Mouse (Mus musculus) spleen, postnatal 4 days (tissue): ENCODE measurements at regions not wholly inside any gene's neighbourhood (a gene's known extent, or its start where the extent isn't known, plus 50 kb on each side); places are given as distances from the start of the nearest gene placed in this dataset.
A peak's percentile ranks its signal among the peaks of the same experiment; 100 is the strongest.
"Not testable (repeated sequence)": the region's sequence is repeated elsewhere in the genome, so short reads cannot be mapped to it uniquely, and the experiment has no call there.

Experiments
- DNase-seq, 2 experiments: peaks; one replicate each; pipeline ENCODE4 v3.0.0; 2022; ENCODE audit warnings: low spot score in 2 of 2

DNA sequence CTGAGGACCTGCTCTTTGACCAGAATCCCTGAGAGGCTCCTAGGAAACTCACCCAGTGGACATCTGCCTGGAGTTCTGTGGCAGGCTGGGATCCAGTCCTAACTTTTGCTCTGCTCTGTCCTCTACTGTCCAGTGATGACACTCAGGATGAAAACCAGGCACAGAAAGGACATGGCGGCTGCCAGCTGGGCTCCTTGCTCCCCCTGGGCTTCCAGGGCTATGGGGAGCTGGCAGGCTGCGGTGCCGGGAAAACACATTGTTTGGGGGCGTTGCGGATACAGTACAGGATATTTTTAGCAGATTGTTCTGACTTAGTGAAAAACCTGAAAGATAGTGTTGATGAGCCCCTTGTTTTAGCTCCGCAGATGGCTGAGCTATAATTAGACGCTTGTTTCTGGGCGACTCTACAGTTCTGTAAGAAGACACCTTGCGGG, 94.2 kb upstream of the Klf13 start:
- DNase-seq, result no peak

DNA sequence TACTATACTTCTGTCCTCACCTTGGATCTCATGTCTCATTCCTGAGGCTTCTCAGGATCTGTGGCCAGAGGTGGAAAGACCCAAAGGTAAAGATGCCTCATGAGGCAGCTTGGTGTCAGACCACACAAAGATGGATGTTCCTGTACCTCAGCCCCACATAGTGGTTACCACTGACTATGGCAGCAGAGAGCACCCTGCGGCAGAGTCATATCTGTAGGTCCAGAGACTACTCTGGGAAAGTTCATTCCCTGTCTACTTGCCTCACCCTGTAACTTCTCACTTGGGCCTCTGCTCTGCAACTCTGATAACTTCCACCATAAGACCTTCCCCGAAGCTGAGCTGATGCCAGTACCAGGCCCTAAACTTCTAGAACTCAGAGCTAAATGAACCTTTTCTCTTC, 91.9 kb upstream of the Klf13 start:
- no peak for DNase-seq

DNA sequence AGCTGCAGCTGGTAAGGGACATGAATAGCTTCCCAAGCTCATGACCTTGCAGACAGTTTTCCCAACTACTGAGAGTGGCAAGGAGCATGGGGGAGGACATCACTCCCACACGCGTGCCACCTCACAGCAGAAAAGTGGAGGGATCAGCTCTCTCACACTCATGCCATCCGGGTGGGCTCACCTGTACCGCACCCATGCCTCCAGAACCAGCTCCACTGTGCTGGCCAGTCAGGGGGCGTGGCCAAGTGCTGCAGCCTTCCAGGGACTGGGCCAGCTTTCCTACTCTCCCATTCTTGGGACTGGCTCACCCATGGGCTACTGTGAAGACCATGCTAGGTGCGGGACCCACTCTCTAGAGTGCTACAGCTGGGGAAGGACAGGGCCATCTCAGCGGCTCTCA, 88.4 kb upstream of the Klf13 start:
- no peak for DNase-seq

DNA sequence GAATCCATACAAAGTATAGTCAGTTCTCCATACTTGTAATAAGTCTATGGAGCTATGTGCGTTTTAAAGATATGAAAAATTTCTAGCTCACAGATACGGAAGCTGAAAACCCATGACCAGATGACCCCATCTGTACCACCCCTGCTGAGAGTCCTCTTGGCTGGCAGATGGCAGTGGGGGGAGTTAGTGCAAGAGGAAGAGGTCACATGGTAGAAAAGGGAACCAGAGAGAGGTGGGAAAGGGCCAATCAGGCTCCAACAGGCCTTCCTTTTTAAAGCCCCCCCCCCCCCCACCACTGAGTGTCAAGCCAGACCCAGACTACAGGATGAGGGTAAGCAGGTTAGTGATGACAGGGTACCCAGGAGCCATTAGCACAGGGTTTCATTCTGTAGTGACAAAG, 86.4 kb upstream of the Klf13 start:
- DNase-seq, result no peak

DNA sequence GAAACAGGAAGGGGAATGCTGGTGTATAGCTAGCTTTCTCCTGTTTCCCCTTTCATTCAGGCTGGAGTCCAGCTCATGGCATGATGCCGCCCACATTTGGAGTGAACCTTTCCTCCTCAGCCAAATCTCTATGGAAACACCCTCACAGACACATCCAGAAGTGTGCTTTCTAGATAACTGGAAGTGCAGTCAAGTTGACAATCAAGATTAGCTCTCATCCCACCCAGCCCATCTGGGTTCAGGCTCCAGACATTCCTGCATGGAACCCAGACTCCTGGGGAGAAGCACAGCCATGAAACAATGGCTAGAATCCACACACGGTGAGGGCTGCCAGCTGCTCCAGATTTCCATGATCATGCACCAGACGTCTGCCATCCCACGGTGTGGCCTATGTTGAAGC, 85.5 kb upstream of the Klf13 start:
- no peak for DNase-seq

DNA sequence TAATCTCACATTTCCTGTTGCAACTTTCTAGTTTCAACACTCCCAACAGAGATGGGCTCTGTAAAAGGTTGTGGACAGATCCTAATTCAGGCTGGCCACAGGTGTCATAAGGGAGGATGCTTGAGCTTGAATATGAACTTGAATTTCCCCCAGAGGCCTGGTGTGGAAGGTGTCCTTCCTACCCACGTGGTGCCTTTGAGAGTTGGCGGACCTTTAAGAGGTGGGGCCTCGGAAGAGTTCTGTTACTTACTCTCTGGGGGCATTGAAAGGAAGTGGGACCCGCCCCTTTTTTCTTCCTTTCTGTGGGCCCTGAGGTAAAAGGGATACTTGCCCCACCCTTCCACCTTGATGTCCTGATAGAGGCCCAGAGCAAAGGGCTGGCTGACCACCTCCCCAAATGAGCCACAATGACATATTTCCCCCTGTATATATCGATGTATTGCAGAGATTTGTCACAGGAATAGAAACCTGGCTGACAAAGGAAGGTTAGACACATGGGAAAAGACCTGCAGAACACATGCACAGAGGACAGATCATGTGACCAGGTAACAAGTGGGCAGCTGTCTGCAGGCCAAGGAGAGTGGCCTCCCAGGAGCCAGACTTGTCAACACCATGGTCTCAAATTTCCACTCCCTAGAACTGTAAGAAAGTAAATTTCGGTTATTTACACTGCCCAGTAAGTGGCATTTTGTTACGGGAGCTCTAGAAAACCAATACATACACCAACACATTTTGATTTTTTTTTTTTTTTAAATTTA, 84.2 kb upstream of the Klf13 start:
- no peak for DNase-seq

DNA sequence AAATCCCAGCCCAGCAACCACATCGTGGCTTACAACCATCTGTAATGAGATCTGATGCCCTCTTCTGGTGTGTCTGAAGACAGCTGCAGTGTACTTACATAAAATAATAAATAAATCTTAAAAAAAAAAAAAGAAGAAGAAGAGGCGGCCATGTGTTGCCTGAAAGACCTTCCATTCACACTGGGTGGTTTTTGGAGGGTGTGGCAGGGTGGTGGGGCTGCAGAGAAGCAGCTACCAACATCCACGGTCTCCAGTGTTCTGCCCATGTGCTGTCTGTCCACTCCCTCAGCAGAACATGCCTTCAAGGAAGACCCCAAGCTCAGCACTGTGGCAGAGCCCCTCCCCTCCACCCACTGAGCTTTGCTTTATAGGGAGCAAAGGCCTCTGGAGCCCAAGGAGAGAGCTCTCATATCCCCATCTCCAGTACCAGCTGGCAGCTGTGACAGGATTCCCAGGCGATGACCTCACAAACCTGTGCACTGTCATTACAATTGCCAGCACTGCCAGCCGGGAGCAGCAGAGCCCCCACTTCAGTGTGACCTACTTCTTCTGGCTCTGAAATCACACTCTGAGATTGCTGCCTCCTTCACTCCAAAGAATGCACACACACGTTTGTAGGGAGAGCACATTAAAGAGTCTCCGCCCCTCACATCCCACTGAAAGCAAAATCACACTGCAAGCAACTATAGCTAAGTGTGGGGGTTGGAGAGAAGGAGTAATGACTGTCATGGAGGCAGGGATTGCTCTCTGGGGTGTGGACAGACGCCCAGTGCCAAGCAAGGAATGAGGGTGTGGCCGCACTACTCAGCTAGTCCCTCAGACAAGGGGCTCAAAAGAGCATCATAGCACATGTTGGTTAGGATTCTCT, 82.8 kb upstream of the Klf13 start:
- no peak for DNase-seq

DNA sequence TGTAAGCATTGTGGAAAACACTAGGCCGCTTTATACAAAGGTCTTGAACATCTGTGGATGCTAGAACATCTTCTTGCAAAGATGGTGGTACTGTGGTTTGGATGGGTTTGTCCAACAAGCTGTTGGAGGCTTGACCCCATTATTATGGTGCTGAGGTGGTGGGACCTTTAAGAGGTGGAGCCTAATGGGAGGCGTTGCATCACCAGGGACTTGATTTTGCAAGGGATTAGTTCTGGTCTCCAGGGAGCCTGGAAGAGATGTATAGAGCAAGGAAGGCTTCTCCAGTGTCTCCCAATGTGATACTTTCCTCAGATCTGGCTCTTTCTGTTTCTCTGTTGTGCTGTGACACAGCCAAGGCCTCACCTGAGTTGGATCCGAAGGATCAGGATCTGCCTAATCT, 79.4 kb upstream of the Klf13 start:
- DNase-seq, result no peak

DNA sequence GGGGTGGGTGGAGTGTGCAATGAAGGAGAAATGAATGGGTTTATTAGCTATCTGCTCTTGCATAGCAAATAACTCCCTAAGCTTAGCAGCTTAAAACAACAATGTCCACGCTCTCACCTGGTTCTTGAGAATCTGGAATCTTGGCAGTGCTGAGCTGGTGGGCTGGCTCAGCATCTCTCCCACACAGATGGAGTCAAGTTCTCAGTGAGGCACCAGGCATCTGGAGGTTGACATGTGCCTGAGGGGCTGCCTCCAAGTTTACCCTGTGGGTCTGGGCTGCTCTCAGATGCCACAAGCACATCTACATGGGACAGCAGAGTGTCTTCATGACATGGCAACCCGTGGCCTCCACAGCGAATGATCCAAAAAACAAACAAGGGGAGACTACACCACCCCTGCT, 78.2 kb upstream of the Klf13 start:
- DNase-seq, result no peak

DNA sequence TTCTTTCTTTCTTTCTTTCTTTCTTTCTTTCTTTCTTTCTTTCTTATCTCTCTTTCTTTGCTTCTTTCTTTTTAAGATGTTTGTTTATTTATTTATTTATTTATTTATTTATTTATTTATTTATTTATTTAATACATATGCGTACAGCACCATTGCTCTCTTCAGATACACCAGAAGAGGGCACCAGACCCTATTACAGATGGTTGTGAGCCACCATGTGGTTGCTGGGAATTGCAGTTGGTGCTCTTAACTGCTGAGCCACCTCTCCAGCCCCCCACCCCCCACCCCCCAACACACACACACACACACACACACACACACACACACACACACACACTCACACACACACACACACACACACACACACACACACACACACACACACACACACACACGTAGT, 76.4 kb upstream of the Klf13 start:
- not testable (repeated sequence) for DNase-seq

DNA sequence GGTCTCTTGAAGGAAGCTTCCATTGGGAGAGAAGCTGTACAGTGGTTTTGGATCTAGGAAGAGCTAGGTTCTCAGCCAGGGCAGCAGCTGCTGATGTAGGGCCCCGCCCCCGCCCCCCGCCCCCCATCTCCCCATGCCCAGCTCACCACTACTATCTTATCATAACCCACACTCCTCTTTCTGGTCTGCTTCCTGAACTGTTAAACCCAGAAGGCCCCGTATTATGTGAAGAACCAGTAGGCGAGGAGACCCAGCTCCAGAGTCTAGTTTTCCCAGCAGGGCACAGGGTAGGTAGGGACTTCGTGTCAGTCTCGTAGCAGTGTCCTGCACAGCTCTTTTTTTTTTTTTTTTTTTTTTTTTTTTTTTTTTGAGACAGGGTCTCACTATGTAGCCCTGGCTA, 75.5 kb upstream of the Klf13 start:
- no peak for DNase-seq

DNA sequence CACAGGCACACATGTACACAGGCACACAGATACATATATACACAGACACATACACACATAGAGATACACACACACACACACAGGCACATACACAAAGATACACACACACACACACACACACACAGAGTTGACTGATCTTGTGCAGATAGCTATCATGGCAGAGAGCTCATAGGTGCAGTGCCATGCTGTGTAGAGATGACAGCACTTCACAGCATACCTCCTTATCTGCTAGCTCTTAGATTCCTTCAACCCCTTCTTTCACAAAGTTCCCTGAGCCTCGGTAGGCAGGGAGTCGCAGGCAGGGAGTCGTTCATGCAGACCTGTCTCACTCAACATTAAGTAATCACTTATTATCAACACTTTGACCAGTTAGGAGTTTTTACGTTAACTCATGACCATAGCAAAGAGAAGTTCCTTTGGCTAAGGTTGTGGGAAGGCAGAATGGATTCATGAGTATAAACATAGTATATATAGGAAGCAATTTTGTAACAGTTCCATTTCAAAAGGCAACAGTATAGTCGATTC, 74.4 kb upstream of the Klf13 start:
- no peak for DNase-seq

DNA sequence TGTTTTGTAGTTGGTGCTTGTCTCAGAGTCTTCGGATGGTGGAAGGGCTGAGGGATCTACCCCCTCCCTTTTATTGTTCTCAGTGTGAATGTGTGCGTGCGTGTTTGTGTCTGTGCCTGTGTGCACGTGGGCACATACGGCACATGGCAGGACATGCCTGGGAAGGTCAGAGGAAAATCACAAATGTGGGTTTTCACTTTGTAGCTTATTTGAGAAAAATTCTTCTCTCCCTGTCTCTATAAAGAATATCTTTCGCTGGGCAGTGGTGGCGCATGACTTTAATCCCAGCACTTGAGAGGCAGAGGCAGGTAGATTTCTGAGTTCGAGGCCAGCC, 73.5 kb upstream of the Klf13 start:
- DNase-seq, result no peak

DNA sequence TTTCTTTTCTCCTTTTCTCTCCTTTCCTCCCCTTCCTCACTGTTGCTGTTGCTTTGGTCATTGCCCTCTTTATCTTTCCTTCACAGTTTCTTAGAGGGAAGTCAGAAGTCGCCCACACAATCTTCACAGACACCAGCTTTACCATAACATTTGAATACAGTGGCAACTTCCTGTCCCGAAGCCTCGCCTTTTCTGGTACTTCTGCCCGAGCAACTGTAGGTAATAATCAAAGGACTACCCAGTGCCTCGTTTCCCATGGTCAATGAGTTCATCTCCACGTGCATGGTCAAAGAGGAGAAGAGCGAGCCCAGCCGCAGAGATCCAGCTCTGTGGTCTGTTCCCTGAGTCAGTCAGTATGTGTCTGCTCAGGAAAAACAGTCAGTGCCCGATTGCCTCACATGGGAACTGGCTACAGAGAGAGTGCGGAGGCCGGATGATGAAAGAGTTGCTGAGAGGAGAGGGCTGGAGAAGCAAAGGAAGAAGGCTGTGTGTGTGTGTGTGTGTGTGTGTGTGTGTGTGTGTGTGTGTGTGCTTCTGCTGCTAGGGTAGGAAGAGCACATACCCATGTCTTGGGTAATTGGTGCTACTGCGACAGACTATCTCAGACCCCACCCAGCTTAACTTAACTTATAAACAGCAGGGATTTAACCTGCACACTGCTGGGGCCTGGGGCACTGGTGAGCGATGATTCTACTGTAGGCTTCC, 73.0 kb upstream of the Klf13 start:
- DNase-seq, result peak; percentile 57 to 80

DNA sequence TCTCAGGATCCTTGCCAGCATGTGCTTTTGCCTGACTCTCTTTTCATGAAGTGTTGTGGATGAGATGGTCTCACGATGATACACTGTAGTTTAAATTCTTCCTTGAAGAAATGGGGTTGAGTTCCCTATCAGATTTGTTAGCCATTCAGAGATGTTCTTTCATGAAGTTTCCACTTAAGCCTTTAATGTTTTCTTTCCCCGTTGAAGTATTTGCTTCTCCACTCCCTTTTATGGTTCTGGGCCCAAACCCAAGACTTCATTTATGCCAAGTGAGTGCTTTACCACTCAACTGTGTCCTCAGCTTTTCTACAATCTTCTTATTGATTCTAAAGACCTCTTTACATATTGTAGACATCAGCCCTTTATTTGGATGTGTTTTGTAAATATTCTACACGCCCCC, 71.9 kb upstream of the Klf13 start:
- DNase-seq, result no peak

DNA sequence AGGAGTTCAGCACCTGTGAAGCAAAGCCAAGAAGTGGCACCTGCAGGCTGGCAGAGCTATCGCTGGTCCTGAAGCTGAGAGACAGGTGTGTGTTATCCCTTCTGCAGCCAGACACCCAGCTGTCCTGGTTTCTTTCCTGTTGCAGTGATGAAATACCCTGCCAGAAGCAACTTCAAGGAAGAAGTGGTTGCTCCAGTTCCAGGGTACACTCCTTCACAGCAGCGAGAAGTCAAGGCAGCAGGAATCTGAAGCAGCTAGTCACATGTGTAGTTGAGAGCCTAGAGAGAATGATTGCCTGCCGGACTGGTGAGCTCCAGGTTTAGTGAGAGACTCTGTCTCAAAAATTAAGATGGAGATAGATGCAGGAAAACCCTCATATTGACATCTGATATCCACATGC, 69.1 kb upstream of the Klf13 start:
- DNase-seq, result no peak

DNA sequence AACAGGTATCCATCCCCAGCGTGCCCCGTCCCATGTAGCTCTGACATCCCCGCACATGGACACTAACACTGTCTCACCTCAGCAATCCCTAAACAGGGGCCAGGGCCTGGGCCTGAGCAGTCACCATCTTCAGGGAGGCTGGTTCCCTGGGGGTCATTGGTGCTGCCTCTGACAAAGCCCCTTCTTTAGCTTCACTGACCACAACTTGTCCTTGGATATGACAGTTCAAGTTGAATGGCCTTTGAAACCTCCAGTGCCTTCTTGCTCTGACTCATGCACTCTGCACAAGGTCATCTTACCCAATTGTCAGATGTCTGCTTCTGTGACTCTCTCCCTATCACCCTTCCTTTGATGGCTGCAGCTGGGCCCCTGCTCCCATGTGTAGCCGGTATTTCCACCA, 68.2 kb upstream of the Klf13 start:
- peak in 1 of 2 experiments; percentile 61 for DNase-seq

DNA sequence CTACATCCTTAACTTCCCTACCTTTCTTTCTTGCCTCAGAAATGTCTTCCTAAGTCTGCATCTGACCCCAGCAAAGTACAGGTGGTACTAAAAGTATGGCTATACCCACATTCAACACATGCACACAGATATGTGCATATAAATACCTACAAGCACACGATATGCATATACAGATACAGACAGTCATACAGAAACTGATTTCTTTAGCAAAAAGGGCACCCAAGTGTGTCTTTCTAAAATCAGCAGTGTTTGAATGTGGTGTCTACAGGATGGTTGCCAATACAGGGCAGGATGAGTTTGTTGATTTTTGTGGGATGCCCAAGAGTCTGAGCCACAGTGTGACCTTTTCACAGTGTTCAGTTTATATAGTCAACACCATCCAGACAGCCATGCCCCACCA, 67.0 kb upstream of the Klf13 start:
- DNase-seq, result no peak

DNA sequence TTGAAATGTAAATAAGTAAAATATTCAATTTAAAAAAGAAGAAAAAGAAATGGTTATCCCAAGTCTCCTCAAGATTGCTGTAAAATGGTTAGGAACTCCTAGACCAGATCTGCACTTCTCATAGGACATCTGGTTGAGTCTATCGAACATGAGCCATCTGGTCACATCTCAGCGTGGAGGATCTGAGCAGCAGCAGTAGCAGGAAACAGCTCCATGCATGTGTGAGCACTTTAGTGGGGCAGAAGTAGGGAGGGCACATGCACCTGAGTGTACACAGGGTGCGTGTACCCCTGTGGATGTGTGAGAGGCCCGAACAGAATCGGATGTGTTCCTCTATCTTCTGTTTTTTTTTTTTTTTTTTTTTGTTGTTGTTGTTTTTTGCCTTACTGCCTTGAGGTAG, 65.2 kb upstream of the Klf13 start:
- peak in 1 of 2 experiments; percentile 64 for DNase-seq

DNA sequence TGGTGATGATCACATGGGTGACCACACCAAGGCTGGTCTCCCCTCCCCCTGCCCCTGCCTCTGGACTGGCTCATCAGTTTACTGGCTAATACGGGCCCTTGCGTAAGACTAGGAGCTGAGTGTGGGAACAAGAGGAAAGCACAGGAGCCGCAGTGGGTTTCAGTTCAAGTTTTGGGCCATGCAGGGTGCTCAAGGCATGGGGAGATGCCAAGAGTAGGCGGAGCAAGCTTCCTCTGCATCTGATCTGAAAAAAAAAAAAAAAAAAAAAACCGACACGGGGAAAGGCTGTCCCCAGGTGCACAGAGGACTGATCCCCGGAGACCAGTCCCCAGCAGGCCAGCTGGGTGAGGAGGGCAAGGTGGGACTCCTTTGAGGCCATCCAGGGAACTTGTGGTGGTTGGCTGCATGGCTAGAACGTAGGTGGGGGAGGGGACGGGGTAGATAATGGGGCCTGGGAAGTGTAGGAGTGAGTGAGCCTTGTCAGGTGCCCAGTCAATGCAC, 62.9 kb upstream of the Klf13 start:
- peak in 1 of 2 experiments; percentile 72 for DNase-seq

DNA sequence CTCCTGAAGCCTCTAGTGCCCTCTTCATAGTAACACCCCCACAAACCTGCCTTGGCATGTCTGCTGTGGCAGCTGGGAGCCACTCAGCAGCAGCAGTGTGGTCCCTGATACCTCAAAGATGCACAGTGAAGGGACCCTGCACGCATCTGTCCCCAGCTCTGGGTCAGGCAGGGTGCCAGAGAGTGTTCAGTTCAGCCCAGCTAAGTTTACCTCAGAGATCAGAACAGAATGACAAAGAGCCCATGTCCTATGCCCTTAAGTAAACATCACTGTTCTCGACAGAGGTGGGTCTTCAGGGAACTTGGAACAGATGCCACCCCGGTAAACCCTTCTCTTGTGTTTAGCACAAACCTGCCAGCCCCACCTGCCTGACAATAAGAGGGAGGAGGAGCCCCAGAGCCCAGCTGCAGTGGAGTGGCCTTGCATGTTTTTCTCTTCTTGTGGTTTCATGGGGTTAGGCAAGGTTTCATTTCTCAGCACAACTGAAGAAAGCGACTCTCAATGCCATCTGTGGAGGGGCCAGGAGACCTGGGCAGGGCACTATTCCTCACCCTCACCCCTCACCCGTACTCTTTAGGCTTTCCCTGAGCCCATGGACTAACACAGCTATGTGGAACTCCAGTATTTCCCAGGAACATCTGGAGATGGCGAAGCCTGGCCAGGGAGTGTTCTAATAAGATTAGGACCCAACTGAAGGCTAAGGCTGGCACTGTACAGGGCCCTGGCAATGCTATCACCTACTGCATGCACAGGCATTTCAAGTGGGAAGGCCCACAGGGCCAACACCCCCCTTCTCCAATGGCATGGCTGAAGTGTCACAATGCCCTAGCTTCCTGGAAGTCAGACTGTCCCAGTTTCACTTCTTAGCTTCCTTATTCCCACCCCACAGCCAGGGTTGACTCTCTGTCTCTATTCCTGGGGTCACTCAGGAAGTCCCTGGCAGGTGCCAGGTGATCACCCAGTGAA, 60.6 kb upstream of the Klf13 start:
- DNase-seq, result peak; percentile 70 to 82
